Mouse (Mus musculus) cerebellum, adult 11-12 months (tissue): ENCODE results near the gene Ap2a2.
"Not testable (repeated sequence)": the region's sequence is repeated elsewhere in the genome, so short reads cannot be mapped to it uniquely, and the experiment has no call there.

Source experiments
- DNase-seq: peaks from one replicate; pipeline ENCODE4 v3.0.0; 2022

Gene Ap2a2

DNA sequence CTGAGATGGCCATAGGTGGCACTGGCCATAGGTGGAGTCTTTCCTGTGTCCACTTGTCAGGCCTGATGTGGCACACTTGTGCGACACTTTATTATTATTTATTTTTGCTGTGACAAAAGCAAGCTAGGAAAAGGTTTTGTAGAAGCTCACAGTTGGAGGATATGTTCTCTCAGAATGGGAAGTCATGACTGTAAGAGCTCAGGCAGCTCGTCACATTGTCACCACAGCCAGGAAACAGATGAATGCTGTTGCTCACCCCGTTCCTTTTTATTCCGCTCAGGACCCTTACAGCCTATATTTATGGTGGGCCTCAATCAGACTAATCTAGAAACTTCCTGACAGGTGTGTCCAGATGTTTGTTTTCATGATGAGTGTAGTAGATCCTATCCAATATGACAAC is 1.5 kb upstream of the Ap2a2 start:
- DNase-seq: no peak

DNA sequence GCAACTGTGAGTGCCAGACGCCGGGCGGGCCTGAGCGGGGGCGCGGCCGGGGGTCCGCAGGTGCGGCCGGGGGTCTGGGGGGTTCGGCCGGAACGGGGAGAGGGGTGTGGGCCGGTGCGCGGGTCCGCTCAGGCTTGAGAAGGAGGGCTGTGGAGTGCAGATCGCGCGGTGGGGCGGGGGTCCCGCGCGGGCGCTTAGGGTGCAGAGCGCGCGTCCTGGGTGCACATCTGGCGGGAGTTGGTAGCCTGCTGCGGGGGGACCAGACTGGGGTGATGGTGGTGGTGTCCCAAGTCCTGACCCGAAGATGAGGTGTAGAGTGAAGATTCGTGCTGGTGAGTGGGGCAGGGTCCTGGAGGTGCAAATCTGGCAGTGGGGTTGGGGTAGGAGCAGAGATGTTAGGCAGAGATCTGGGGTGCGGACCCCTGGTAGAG is 463 bp downstream of the Ap2a2 start:
- DNase-seq: no peak

- DNase-seq: peak; percentile 77
Observed at GRCm38 (mm10) chr7:141562852-141563427, 967 bp downstream of the Ap2a2 start.

DNA sequence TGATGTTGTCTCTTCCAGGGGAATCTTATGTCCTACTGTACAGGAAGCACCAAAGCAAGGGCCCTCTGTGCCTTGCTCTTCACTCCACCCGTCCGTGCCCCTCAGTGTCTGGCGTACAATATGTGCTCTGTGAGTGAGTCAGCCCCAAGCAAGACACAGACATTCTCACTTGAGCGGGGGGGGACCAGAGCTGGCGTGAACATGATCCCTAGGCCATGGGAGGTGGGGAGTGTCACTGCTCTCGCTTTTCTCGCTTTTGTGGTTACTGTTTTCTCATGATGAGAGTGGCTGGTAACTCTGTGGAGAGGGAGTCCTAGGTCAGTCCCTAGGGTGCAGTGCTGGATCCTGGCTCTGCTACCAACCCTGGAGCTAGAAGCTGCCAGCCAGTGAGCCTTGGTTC is 2.6 kb downstream of the Ap2a2 start:
- DNase-seq: peak; percentile 44

DNA sequence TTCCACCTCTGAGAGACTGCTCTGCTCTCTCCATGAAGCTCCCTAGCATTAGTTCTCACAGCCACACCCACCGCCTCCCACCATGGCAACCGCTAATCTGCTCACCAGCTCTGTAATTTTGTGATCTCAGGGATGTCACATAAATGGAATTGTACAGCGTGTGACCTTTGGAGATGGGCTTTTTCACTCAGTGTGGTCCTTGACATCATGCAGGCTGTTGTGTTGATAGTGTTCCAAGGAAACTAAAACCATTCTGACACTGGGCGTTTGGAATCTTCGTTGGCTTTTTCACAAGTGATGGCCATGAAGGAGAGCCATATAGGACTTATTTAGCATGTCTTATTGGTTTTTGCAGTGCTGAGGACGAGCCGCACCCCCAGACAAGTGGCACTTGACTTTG is 4.6 kb downstream of the Ap2a2 start:
- no peak for DNase-seq

- DNase-seq: no peak
Observed at GRCm38 (mm10) chr7:141569283-141569803, 7.4 kb downstream of the Ap2a2 start.

DNA sequence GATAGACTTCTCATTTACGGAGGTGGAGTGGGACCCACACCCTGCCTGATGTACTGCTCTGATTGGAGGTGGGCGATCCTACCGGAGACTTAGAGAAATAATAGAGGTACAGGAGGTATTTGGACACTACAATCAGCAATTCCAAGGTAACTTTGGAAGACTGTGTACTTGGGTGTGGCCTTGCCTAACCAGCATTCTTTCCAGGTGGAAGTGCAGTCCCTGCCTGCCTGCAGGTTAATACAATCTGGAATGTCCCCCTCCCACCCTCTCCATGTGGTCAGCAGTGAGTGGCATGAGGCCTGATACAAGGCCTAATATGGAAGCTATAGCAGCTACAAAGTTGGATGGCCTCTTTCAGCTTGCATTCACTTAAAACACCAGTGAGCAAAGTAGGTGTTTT is 7.9 kb downstream of the Ap2a2 start:
- DNase-seq: no peak

GRCm38 (mm10) chr7:141570625-141571295 is 8.8 kb downstream of the Ap2a2 start:
- peak; percentile 45 for DNase-seq

GRCm38 (mm10) chr7:141574041-141574440 is 12.1 kb downstream of the Ap2a2 start:
- no peak for DNase-seq

GRCm38 (mm10) chr7:141575481-141575880 is 13.5 kb downstream of the Ap2a2 start:
- no peak for DNase-seq

DNA sequence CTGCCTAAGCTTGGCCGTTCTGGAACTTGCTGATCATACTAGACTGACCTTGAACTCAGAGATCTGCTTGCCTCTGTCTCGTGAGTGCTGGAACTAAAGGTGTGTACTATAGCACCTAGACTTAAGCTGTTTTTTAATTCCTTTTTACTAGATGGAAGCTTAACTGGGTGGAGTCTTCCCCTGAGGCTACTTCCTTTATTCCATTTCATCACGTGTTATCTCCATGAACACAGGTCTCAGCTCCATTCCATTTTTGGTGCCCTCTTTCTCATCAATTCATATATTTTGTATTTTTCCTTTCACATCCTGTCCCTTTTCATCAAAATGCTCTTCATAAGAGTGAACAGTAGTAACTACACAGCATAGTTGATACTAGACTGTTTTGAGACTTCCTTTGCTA is 15.8 kb downstream of the Ap2a2 start:
- no peak for DNase-seq

DNA sequence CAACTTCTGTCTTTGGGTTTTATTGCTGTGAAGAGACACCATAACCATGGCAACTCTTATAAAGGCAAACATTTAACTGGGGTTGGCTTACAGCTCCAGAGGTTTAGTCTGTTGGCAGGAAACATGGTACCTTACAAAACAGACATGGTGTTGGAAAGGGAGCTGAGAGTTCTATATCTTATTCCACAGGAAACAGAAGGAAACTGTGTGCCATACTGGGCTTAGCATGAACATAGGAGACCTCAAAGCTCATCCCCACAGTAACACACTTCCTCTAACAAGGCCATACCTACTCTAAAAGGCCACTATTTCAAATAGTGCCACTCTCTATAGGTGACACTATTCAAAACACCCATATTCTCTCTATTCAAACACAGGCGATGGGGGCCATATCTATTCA is 16.5 kb downstream of the Ap2a2 start:
- DNase-seq: no peak

DNA sequence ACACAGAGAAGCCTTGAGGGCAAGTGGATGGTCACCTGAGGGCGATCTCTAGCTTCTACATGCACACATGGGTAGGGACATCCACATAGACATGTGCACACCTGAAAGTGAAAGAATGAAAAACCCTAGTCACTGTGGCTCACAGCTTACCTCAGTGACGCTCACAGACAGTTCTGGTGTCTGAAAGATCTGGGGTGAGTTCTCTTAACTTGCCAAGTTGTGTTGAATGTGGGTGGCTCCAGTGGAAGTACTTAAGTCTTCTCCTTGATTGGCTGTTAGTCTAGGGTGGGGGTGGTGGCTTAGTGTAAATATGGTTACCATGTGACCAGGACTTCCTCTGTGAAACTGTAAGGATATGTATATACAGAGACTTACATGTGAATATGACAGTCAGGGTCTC is 17.0 kb downstream of the Ap2a2 start:
- DNase-seq: no peak

DNA sequence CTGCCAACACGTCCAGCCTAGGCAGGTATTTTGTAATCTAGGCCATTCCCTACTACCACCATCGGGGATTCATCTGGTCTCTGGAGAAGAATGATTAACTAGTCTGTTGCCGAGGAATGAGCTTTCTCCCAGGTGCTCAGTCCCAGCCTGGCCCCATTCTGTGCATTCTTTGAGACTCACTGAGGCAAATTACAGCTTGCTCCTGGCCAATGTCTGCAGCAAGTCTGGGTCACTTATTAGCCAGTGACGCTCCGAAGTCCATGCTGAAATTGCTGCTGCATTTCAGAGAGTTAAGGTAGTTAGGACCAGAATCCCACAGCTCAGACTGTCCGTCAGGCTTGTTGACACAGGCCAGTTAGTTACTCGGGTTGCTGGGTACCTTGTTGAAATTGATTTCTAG is 19.4 kb downstream of the Ap2a2 start:
- no peak for DNase-seq

DNA sequence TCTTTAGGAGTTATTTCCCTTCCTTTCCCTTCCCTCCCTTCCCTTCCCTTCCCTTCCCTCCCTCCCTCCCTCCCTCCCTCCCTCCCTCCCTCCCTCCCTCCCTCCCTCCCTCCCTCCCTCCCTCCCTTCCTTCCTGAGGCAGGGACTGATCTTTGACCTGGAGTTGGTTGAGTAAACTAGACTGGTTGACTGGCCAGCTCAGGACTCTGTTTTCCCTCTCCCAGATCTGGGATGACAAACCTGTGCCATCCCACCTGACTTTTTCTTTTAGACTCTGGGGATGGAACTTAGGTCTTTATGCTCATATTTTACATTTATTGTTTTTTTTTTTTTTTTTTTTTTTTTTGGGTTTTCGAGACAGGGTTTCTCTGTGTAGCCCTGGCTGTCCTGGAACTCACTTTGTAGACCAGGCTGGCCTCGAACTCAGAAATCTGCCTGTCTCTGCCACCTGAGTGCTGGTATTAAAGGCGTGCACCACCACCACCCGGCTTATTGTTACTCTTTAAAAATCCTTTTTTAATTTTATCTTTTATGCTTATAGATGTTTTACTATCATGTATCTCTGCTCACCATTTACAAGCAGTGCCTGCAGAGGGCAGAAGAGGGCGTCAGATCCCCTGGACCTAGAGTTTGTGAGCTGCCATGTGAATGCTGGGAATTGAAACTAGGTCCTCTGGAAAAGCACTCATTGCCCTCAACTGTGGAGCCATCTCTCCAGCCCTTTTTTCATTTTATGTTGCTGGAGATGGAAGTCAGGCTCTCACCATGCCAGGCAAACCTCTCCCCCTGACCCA is 22.3 kb downstream of the Ap2a2 start:
- no peak for DNase-seq

- DNase-seq: no peak
Observed at GRCm38 (mm10) chr7:141585288-141585687, 23.3 kb downstream of the Ap2a2 start.

GRCm38 (mm10) chr7:141585881-141586280 is 23.9 kb downstream of the Ap2a2 start:
- DNase-seq: no peak

DNA sequence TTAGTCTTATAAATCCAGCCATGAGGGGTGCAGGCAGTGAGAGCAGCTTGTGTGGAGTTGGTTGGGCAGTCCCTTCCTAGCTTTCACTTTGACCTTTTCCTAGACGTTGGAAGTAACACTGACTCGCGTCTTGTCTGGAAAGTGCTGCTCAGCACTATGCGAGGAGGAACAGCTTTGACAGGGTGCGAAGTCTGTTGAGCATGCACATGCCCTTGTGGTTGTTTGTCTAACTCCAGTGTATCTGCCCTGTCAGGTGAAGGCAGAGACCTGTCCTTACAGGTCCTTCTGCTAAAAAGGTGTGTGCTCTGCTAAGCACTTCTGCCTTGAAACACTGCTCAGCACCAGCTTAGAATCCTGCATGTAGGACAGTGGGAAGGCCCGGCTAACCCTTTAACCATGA is 26.9 kb downstream of the Ap2a2 start:
- no peak for DNase-seq

GRCm38 (mm10) chr7:141590249-141590648 is 28.3 kb downstream of the Ap2a2 start:
- DNase-seq: not testable (repeated sequence)

- no peak for DNase-seq
Observed at GRCm38 (mm10) chr7:141590959-141591358, 29.0 kb downstream of the Ap2a2 start.

- no peak for DNase-seq
Observed at GRCm38 (mm10) chr7:141592096-141592495, 30.1 kb downstream of the Ap2a2 start.

- DNase-seq: no peak
Observed at GRCm38 (mm10) chr7:141593056-141593455, 31.1 kb downstream of the Ap2a2 start.

DNA sequence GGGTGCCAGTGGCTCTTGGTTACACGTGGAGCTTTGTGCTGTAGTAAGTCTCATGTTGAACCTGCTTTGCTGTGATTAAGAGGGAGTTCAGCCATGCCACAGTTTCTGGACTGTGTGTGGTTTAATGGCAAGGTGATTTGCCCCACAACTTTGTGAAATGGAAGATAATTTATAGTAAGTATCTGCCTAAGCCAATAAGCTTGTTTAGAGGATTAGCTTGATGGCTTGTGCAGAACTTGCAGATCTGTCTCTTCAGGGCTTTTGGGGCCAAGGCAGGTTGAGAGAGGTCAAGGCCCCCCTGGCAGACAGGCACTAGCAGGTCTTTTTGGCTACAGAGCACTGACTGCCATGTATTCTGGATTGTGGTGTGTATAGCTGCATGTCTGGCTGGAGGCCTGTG is 35.0 kb downstream of the Ap2a2 start:
- DNase-seq: no peak

DNA sequence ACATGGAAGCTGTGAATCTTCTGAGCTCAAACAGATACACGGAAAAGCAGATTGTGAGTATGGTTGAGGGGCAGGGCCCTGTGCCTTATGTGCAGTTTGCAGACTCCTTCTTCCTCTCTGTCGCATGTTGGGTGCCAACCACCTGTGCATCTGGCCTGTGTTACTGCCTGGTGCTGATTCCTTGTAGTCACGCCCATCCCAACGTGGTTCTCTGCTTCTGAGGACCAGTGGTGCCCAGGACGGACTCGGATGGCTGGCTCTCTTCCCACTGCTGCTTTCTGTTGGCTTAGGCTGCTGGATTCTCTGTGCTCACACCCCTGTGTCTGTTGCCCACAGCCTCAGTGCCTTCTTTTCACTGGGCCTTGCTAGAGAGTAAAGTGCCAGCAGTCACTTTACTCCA is 35.6 kb downstream of the Ap2a2 start:
- DNase-seq: peak; percentile 32
